In the genomic region with DNA sequence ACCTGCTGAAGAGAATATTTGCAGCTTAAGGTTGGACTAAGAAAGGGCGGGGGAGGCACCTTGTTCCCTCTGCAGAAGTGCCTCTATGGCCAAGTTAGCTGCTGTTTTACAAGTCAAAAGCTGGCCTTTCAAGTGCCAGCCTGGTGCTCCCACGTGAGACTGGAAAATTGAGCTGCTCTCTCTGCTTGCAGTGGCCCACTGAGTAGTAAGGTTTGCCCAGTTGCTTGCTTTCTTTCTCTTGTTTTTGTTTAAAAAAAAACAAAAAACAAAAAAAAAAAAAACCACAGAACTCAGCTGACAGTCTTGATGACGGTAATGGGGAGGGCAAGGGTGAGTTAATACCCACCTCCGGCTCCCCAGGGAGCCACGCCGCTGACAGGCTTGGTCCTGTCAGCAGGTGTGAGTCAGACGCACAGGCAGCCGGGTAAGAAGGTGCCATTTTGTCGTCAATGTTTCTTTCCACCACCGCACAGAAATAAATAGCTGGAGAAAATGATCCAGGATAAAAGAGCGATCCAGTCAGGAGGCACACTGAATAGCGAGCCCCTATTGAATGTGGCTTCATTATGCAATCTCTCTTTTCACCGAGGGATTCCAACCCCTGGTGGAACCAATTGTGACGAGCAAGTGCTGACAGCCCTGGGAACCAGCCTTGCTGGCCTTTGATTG, we compare ENCODE assay signal across 8 mouse cellular contexts. TPM values are rescaled to one million over a fixed set of nuclear protein-coding genes. Genes with fewer than 3 reads are reported as not detected.
DNase-seq lines count a peak whose midpoint lies in the region; ATAC-seq and TF ChIP-seq lines count a peak whose summit lies in the region.

No protein-coding gene starts in this region.

- TF ChIP-seq EP300 in heart, postnatal 0 days (IDR thresholded peaks at IDR 0.05; ENCODE audit: low read depth), result no peak

- H3K4me2 ChIP-seq in heart, postnatal 0 days (ENCODE audit: low read depth, low read length), result peak overlapping the region; percentile 31
- H3K4me2 ChIP-seq in hindbrain, embryonic 15.5 days, result peak overlapping the region; percentile 41
- peak overlapping the region; percentile 28 for H3K4me2 ChIP-seq in neural tube, embryonic 11.5 days (ENCODE audit: low read depth)

- H3K9me3 ChIP-seq in heart, postnatal 0 days (replicated peaks; ENCODE audit: control insufficient read depth, low read length), result no peaks in the 10 kb centered on the region
- no peaks in the 10 kb centered on the region for H3K9me3 ChIP-seq in hindbrain, embryonic 15.5 days
- H3K9me3 ChIP-seq in neural tube, embryonic 11.5 days (ENCODE audit: control insufficient read depth, low read length), result no peaks in the 10 kb centered on the region

- no peak for TF ChIP-seq CTCF in heart, postnatal 0 days (IDR thresholded peaks at IDR 0.05; ENCODE audit: low read depth)
- TF ChIP-seq CTCF in lung, adult 2 months (IDR thresholded peaks at IDR 0.05; ENCODE audit: insufficient read depth, low read length), result no peak

- no peak for TF ChIP-seq POLR2A in lung, adult 2 months (IDR thresholded peaks at IDR 0.05; ENCODE audit: borderline replicate concordance, extremely low read depth, low read depth, low read length)

- peaks cover 32% of the 10 kb centered on the region for H3K4me1 ChIP-seq in heart, postnatal 0 days (ENCODE audit: control insufficient read depth, insufficient read depth)
- peaks cover 29% of the 10 kb centered on the region for H3K4me1 ChIP-seq in hindbrain, embryonic 15.5 days (replicated peaks)
- H3K4me1 ChIP-seq in neural tube, embryonic 11.5 days (ENCODE audit: control insufficient read depth, insufficient read depth, low read length), result peaks cover 14% of the 10 kb centered on the region
- H3K4me1 ChIP-seq in lung, adult 2 months (ENCODE audit: control insufficient read depth, insufficient read depth, low read length), result peaks cover 8% of the 10 kb centered on the region

- H3K4me3 ChIP-seq in heart, postnatal 0 days (ENCODE audit: low read depth, low read length), result no peak overlapping the region
- no peak overlapping the region for H3K4me3 ChIP-seq in hindbrain, embryonic 15.5 days
- no peak overlapping the region for H3K4me3 ChIP-seq in neural tube, embryonic 11.5 days (ENCODE audit: low read depth, low read length)
- H3K4me3 ChIP-seq in lung, adult 2 months (replicated peaks; ENCODE audit: extremely low read depth, low read depth, low read length), result no peak overlapping the region

- 25% methylated on average over 14 of the region's 14 CpGs for WGBS in heart, postnatal 0 days
- WGBS in hindbrain, embryonic 15.5 days, result 5% methylated on average over 14 of the region's 14 CpGs
- WGBS in neural tube, embryonic 11.5 days, result 2% methylated on average over 14 of the region's 14 CpGs
- WGBS in lung, adult 2 months, result 50% methylated on average over 14 of the region's 14 CpGs

- no peak overlapping the region for H3K9ac ChIP-seq in heart, postnatal 0 days (replicated peaks; ENCODE audit: low read depth, low read length)
- no peak overlapping the region for H3K9ac ChIP-seq in hindbrain, embryonic 15.5 days
- H3K9ac ChIP-seq in neural tube, embryonic 11.5 days (ENCODE audit: low read length), result no peak overlapping the region

- no peaks in the 10 kb centered on the region for H3K27me3 ChIP-seq in heart, postnatal 0 days (ENCODE audit: control insufficient read depth, insufficient read depth, low read length)
- no peaks in the 10 kb centered on the region for H3K27me3 ChIP-seq in hindbrain, embryonic 15.5 days
- no peaks in the 10 kb centered on the region for H3K27me3 ChIP-seq in neural tube, embryonic 11.5 days (ENCODE audit: control insufficient read depth, insufficient read depth, low read length)

- H3K36me3 ChIP-seq in heart, postnatal 0 days (replicated peaks; ENCODE audit: control insufficient read depth, insufficient read depth, low read length), result no peaks in the 10 kb centered on the region
- H3K36me3 ChIP-seq in hindbrain, embryonic 15.5 days, result no peaks in the 10 kb centered on the region
- no peaks in the 10 kb centered on the region for H3K36me3 ChIP-seq in neural tube, embryonic 11.5 days (ENCODE audit: control insufficient read depth, insufficient read depth, low read length)

- H3K27ac ChIP-seq in heart, postnatal 0 days (ENCODE audit: low read depth), result peak overlapping the region; percentile 47; the same call in 1 of the 2 replicates
- peak overlapping the region; percentile 45; the same call in 1 of the 2 replicates for H3K27ac ChIP-seq in hindbrain, embryonic 15.5 days (replicated peaks)
- peak overlapping the region; percentile 28; the same call in 1 of the 2 replicates for H3K27ac ChIP-seq in neural tube, embryonic 11.5 days (ENCODE audit: low read depth, low read length)

- DNase-seq in heart, postnatal 0 days (ENCODE audit: low spot score), result no peak
- no peak for DNase-seq in heart, adult 8-10 months (ENCODE audit: low spot score)
- peak; percentile 81 for DNase-seq in embryo, embryonic 10 days (ENCODE audit: low spot score)
- peak; percentile 75 for DNase-seq in neural tube, embryonic 11.5 days (ENCODE audit: low spot score)
- DNase-seq in adrenal gland, postnatal 36 days, result no peak
- DNase-seq in lung, adult 2 months, result no peak
- no peak for DNase-seq in urinary bladder, adult 18-20 months (ENCODE audit: low spot score in 2 of 2)

- no peak for ATAC-seq in heart, postnatal 0 days (ENCODE audit: insufficient read depth, low read depth)
- ATAC-seq in hindbrain, embryonic 15.5 days (ENCODE audit: low FRiP score, low read depth), result peak; percentile 59
- peak; percentile 85 for ATAC-seq in neural tube, embryonic 11.5 days (ENCODE audit: insufficient read depth, low FRiP score, low TSS enrichment)

RNA-seq across cellular contexts. Expression of a gene that starts 18.3 kb away (rescaled TPM):
- total RNA-seq in heart, postnatal 0 days (2014; rRNA removed; ENCODE audit: low replicate concordance), result 31.0 and 45.7 TPM in 2 replicates
- polyA plus RNA-seq in heart, postnatal 0 days (2015; fragmentation: Nextera tagmentation; extraction: Ambion mirVana), result 38.1 and 38.5 TPM in 2 replicates
- 10 to 100 TPM in 3 of 4 experiments, 1 to 10 TPM in 1; 9.6 to 11.9 (median 10.7) TPM for total RNA-seq in heart, adult 8-10 months (2022)
- polyA plus RNA-seq in hindbrain, embryonic 15.5 days (2015; fragmentation: Nextera tagmentation; extraction: Ambion mirVana), result 6.8 and 8.6 TPM in 2 replicates
- 7.4 and 7.5 TPM in 2 replicates for polyA plus RNA-seq in neural tube, embryonic 11.5 days (2014; fragmentation: Nextera tagmentation; extraction: Ambion mirVana)
- total RNA-seq in adrenal gland, postnatal 36 days (2021), result 10 to 100 TPM; 42.6 to 60.1 TPM
- 13.3 and 15.0 TPM in 2 replicates for polyA plus RNA-seq in lung, adult 2 months (2012; rRNA removed)

RNA-seq across cellular contexts. Expression of a gene that starts 27.7 kb away (rescaled TPM):
- total RNA-seq in heart, postnatal 0 days (2014; rRNA removed; ENCODE audit: low replicate concordance), result 28.9 and 35.9 TPM in 2 replicates
- 18.5 and 20.2 TPM in 2 replicates for polyA plus RNA-seq in heart, postnatal 0 days (2015; fragmentation: Nextera tagmentation; extraction: Ambion mirVana)
- 10 to 100 TPM; 20.2 to 26.5 (median 21.6) TPM for total RNA-seq in heart, adult 8-10 months (2022)
- polyA plus RNA-seq in hindbrain, embryonic 15.5 days (2015; fragmentation: Nextera tagmentation; extraction: Ambion mirVana), result 41.2 and 42.4 TPM in 2 replicates
- 18.1 and 19.8 TPM in 2 replicates for polyA plus RNA-seq in neural tube, embryonic 11.5 days (2014; fragmentation: Nextera tagmentation; extraction: Ambion mirVana)
- 10 to 100 TPM; 13.3 to 16.9 TPM for total RNA-seq in adrenal gland, postnatal 36 days (2021)
- 7.6 and 10.4 TPM in 2 replicates for polyA plus RNA-seq in lung, adult 2 months (2012; rRNA removed)

Comparison
In these comparisons a context has a peak if more than half of its experiments do, and no peak if none do; other contexts are left out.
1. DNase-seq: peak in embryo, embryonic 10 days (single experiment) and neural tube, embryonic 11.5 days (single experiment); none in heart, postnatal 0 days (single experiment), heart, adult 8-10 months (single experiment), adrenal gland, postnatal 36 days (0 of 2), lung, adult 2 months (single experiment) and urinary bladder, adult 18-20 months (0 of 2).
2. Peak in every context shown above with its lines, with median percentiles within 50 percentile points of each other: H3K27ac ChIP-seq and H3K4me2 ChIP-seq.